Mouse (Mus musculus) left cerebral cortex, adult 9 months (tissue): ENCODE data around the gene Plppr4.

Experiments used
- DNase-seq, 2 experiments: peaks; one replicate each; pipeline ENCODE4 v3.0.0; 2022; ENCODE audit warnings: low spot score in 2 of 2

Gene Plppr4

GRCm38 (mm10) chr3:117294308-117294925 is 66.3 kb downstream of the Plppr4 start:
- peak in 1 of 2 experiments; percentile 44 for DNase-seq
